Mouse (Mus musculus) limb, embryonic 15.5 days (tissue): ENCODE data around the gene Rbmx. TPM values are rescaled to one million over a fixed set of nuclear protein-coding genes. Genes with fewer than 3 reads are reported as not detected.

Source experiments
- ATAC-seq: fragments of 200-750 bp; cut with Nextera tagmentation; 2 replicates; pipeline ENCODE4 v1.8.0; 2017; ENCODE audit warnings: low read depth, moderate TSS enrichment; ENCODE audit not compliant: insufficient number of reproducible peaks, low FRiP score, low TSS enrichment
- H3K27ac ChIP-seq: fragments of 300-500 bp; sonication (generic); 2 replicates; pipeline ENCODE4 v1.5.1; 2015; ENCODE audit warnings: moderate library complexity, mild to moderate bottlenecking, inconsistent platforms
- H3K27me3 ChIP-seq: fragments of 300-500 bp; sonication (generic); 2 replicates; pipeline ENCODE4 v1.6.1; 2015; ENCODE audit warnings: inconsistent platforms
- H3K36me3 ChIP-seq: fragments of 300-500 bp; sonication (generic); 2 replicates; pipeline ENCODE4 v1.6.1; 2015; ENCODE audit warnings: inconsistent platforms
- H3K4me1 ChIP-seq: fragments of 300-500 bp; sonication (generic); 2 replicates; pipeline ENCODE4 v1.6.1; 2015; ENCODE audit warnings: inconsistent platforms
- H3K4me2 ChIP-seq: fragments of 300-500 bp; sonication (generic); 2 replicates; pipeline ENCODE4 v1.6.1; 2015; ENCODE audit warnings: mild to moderate bottlenecking, inconsistent platforms
- H3K4me3 ChIP-seq: fragments of 300-500 bp; sonication (generic); 2 replicates; pipeline ENCODE4 v1.5.1; 2015; ENCODE audit warnings: mild to moderate bottlenecking, inconsistent platforms
- H3K9ac ChIP-seq: fragments of 300-500 bp; sonication (generic); 2 replicates; pipeline ENCODE4 v1.6.1; 2015; ENCODE audit warnings: inconsistent platforms
- H3K9me3 ChIP-seq: fragments of 300-500 bp; sonication (generic); 2 replicates; pipeline ENCODE4 v1.6.1; 2016; ENCODE audit warnings: inconsistent platforms
- WGBS: fragments of 180-500 bp; shearing (Covaris S2); methylation state at CpG from one replicate; pipeline ENCODE4 v1.1.7; 2015; 5-methylcytosine and 5-hydroxymethylcytosine counted together
- polyA plus RNA-seq: library from polyadenylated mRNA; unstranded; fragments of >200 nt; fragmentation: Nextera tagmentation; extraction: Ambion mirVana; gene quantifications from 2 replicates; pipeline ENCODE4 v1.2.1, GENCODE M21; 2015

Gene Rbmx
- polyA plus RNA-seq, 1 experiment from 2014 or later = 102 TPM

DNA sequence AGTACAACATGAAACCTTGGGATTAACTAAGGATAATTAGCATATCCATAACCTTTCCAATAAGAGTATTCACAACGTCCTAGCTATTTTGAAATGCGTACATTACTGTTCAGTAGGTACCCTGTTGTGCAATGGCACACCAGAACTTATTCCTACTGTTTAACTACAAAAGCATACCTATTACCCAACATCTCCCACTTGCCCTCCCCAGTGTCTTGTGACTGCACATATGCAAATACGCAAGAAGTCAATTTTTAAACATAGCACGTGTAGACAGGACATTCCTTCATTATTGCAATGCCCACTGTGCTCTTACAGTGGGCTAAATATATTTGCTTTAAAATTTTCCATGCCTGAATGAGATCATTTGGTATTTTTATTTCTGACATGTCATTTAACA is 19.9 kb downstream of the Rbmx start:
- no peaks in the 10 kb centered on the region for H3K27me3 ChIP-seq
- WGBS = 73% methylated on average over 4 of the region's 4 CpGs
- H3K27ac ChIP-seq = no peak overlapping the region
- no peaks in the 10 kb centered on the region for H3K4me1 ChIP-seq
- H3K9ac ChIP-seq = no peak overlapping the region
- no peak overlapping the region for H3K4me2 ChIP-seq
- no peak overlapping the region for H3K4me3 ChIP-seq
- no peak for ATAC-seq
- H3K9me3 ChIP-seq = no peaks in the 10 kb centered on the region
- H3K36me3 ChIP-seq = no peaks in the 10 kb centered on the region; the same call in 1 of the 2 replicates

GRCm38 (mm10) chrX:57364891-57365569 is 27.8 kb downstream of the Rbmx start:
- Histone ChIP-seq H3K36me3 (no peaks in the 10 kb centered on the region), H3K9ac (no peak overlapping the region), H3K27ac (no peak overlapping the region), H3K9me3 (no peaks in the 10 kb centered on the region), H3K4me1 (no peaks in the 10 kb centered on the region), H3K4me2 (no peak overlapping the region), H3K4me3 (no peak overlapping the region), H3K27me3 (no peaks in the 10 kb centered on the region)
- WGBS = 67% methylated on average over 2 of the region's 2 CpGs
- ATAC-seq = no peak

GRCm38 (mm10) chrX:57359316-57359715 is 33.5 kb downstream of the Rbmx start:
- H3K9me3 ChIP-seq = no peaks in the 10 kb centered on the region
- H3K9ac ChIP-seq = no peak overlapping the region
- ATAC-seq = no peak
- WGBS = 68% methylated on average over 1 of the region's 1 CpGs
- no peaks in the 10 kb centered on the region for H3K4me1 ChIP-seq
- no peak overlapping the region for H3K27ac ChIP-seq
- H3K4me3 ChIP-seq = no peak overlapping the region
- H3K4me2 ChIP-seq = no peak overlapping the region
- H3K36me3 ChIP-seq = no peaks in the 10 kb centered on the region
- H3K27me3 ChIP-seq = no peaks in the 10 kb centered on the region

DNA sequence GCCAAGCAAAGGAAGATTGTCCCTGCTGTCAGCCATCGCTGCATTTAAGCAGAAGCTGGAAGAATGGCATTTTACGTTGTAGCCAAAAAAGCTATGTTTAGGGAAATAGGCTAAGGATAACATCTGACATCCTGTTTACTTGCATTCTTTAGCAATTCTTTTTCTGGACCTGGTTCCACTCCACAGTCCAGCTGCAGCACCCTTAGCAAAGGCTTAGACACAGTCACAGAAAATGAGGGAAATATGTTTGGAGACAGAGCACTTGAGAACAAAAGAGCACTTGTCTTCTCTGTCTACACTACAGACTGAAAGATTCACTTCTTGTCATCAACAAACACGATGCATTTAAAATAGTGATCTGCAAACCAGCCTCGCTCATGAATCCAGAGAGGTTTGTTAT is 53.6 kb downstream of the Rbmx start:
- 70% methylated on average over 4 of the region's 4 CpGs for WGBS
- Histone ChIP-seq H3K4me3 (no peak overlapping the region), H3K27me3 (no peaks in the 10 kb centered on the region), H3K36me3 (no peaks in the 10 kb centered on the region), H3K27ac (no peak overlapping the region), H3K9me3 (no peaks in the 10 kb centered on the region), H3K4me1 (no peaks in the 10 kb centered on the region), H3K9ac (no peak overlapping the region), H3K4me2 (no peak overlapping the region)
- ATAC-seq = no peak

- Histone ChIP-seq H3K9me3 (no peaks in the 10 kb centered on the region), H3K27ac (no peak within 1 kb of the TSS), H3K4me3 (no peak within 1 kb of the TSS), H3K9ac (no peak within 1 kb of the TSS), H3K36me3 (no peaks in the 10 kb centered on the region), H3K4me1 (no peaks in the 10 kb centered on the region), H3K4me2 (no peak within 1 kb of the TSS), H3K27me3 (no peaks in the 10 kb centered on the region)
- 51% methylated on average over 18 of the region's 18 CpGs for WGBS
- ATAC-seq = no peak
Observed at GRCm38 (mm10) chrX:57338371-57339211, 54.2 kb downstream of the Rbmx start, which contains the start of gene Arhgef6. Gene Arhgef6, minus strand, starts transcription at chrX:57338729.

GRCm38 (mm10) chrX:57337582-57337981 is 55.3 kb downstream of the Rbmx start:
- H3K36me3 ChIP-seq = no peaks in the 10 kb centered on the region
- ATAC-seq = no peak
- H3K9me3 ChIP-seq = no peaks in the 10 kb centered on the region
- no peak overlapping the region for H3K27ac ChIP-seq
- no peak overlapping the region for H3K4me3 ChIP-seq
- no peaks in the 10 kb centered on the region for H3K4me1 ChIP-seq
- H3K27me3 ChIP-seq = no peaks in the 10 kb centered on the region
- H3K4me2 ChIP-seq = no peak overlapping the region
- no peak overlapping the region for H3K9ac ChIP-seq

GRCm38 (mm10) chrX:57336958-57337357 is 55.9 kb downstream of the Rbmx start:
- no peaks in the 10 kb centered on the region for H3K27me3 ChIP-seq
- no peak overlapping the region for H3K4me2 ChIP-seq
- no peaks in the 10 kb centered on the region for H3K4me1 ChIP-seq
- ATAC-seq = no peak
- no peaks in the 10 kb centered on the region for H3K36me3 ChIP-seq
- no peak overlapping the region for H3K27ac ChIP-seq
- 81% methylated on average over 9 of the region's 9 CpGs for WGBS
- H3K9me3 ChIP-seq = no peaks in the 10 kb centered on the region
- no peak overlapping the region for H3K9ac ChIP-seq
- no peak overlapping the region for H3K4me3 ChIP-seq

GRCm38 (mm10) chrX:57335313-57335712 is 57.5 kb downstream of the Rbmx start:
- Histone ChIP-seq H3K4me2 (no peak overlapping the region), H3K4me1 (no peaks in the 10 kb centered on the region), H3K9me3 (no peaks in the 10 kb centered on the region), H3K36me3 (no peaks in the 10 kb centered on the region), H3K4me3 (no peak overlapping the region), H3K27ac (no peak overlapping the region), H3K9ac (no peak overlapping the region), H3K27me3 (no peaks in the 10 kb centered on the region)
- 81% methylated on average over 6 of the region's 6 CpGs for WGBS
- no peak for ATAC-seq

Other genes with a start within 250 kb of the Rbmx start
- gene Cd40lg, start 180.9 kb downstream of the Rbmx start, polyA plus RNA-seq = not detected in 2 replicates
- gene Arhgef6, start 54.3 kb downstream of the Rbmx start, polyA plus RNA-seq = 9.2 and 14.3 TPM in 2 replicates
- not detected in 2 replicates for gene Gm364, start 16.1 kb upstream of the Rbmx start, polyA plus RNA-seq
- gene Gpr101, start 110.7 kb upstream of the Rbmx start, polyA plus RNA-seq = not detected in 2 replicates